Mouse (Mus musculus) lung, postnatal 4 days (tissue): ENCODE data around the gene Atxn1.

Source experiments
- DNase-seq, 2 experiments: peaks; one replicate each; pipeline ENCODE4 v3.0.0; 2021

Atxn1 gene

GRCm38 (mm10) chr13:45891073-45891472 is 73.7 kb downstream of the Atxn1 start:
- DNase-seq: no peak

- DNase-seq: no peak
These were observed 75.7 kb downstream of the Atxn1 start for GRCm38 (mm10) chr13:45888953-45889749.

GRCm38 (mm10) chr13:45884878-45885277 is 79.9 kb downstream of the Atxn1 start:
- no peak for DNase-seq

- no peak for DNase-seq
These were observed 81.0 kb downstream of the Atxn1 start for GRCm38 (mm10) chr13:45883791-45884238.

GRCm38 (mm10) chr13:45882976-45883440 is 81.8 kb downstream of the Atxn1 start:
- no peak for DNase-seq

GRCm38 (mm10) chr13:45880543-45880845 is 84.3 kb downstream of the Atxn1 start:
- no peak for DNase-seq

GRCm38 (mm10) chr13:45879746-45880542 is 84.9 kb downstream of the Atxn1 start:
- DNase-seq: peak in 1 of 2 experiments; percentile 30

- DNase-seq: no peak
These were observed 87.9 kb downstream of the Atxn1 start for GRCm38 (mm10) chr13:45876939-45877338.

GRCm38 (mm10) chr13:45876368-45876760 is 88.4 kb downstream of the Atxn1 start:
- DNase-seq: no peak

GRCm38 (mm10) chr13:45875686-45876367 is 89.0 kb downstream of the Atxn1 start:
- DNase-seq: no peak

- DNase-seq: no peak
These were observed 90.6 kb downstream of the Atxn1 start for GRCm38 (mm10) chr13:45874196-45874595.

GRCm38 (mm10) chr13:45872966-45873365 is 91.8 kb downstream of the Atxn1 start:
- no peak for DNase-seq

- no peak for DNase-seq
These were observed 92.6 kb downstream of the Atxn1 start for GRCm38 (mm10) chr13:45872041-45872746.

GRCm38 (mm10) chr13:45871554-45871953 is 93.3 kb downstream of the Atxn1 start:
- DNase-seq: no peak

GRCm38 (mm10) chr13:45868886-45869285 is 95.9 kb downstream of the Atxn1 start:
- no peak for DNase-seq

GRCm38 (mm10) chr13:45867273-45867672 is 97.5 kb downstream of the Atxn1 start:
- peak; percentile 23 to 68 for DNase-seq

- no peak for DNase-seq
These were observed 98.1 kb downstream of the Atxn1 start for GRCm38 (mm10) chr13:45866615-45867245.

- DNase-seq: no peak
These were observed 99.2 kb downstream of the Atxn1 start for GRCm38 (mm10) chr13:45865620-45866019.

- DNase-seq: no peak
These were observed 101.0 kb downstream of the Atxn1 start for GRCm38 (mm10) chr13:45863779-45864178.

GRCm38 (mm10) chr13:45861885-45862605 is 102.8 kb downstream of the Atxn1 start:
- no peak for DNase-seq

- no peak for DNase-seq
These were observed 103.7 kb downstream of the Atxn1 start for GRCm38 (mm10) chr13:45861098-45861580.
